Mouse (Mus musculus) spleen, adult 2 months (tissue): Measurements from ENCODE around the gene Adamts8.

Source experiments
- CTCF ChIP-seq: fragments of 200-500 bp; IDR thresholded peaks from 2 replicates; pipeline ENCODE4 v1.5.1; 2011; ENCODE audit warnings: mild to moderate bottlenecking, inconsistent platforms; ENCODE audit not compliant: insufficient read depth, insufficient read length, insufficient replicate concordance; ENCODE audit errors: extremely low read depth
- POLR2A ChIP-seq: fragments of 200-500 bp; IDR thresholded peaks from 2 replicates; pipeline ENCODE4 v1.6.1; 2011; ENCODE audit warnings: low read depth, low read length, inconsistent platforms

DNA sequence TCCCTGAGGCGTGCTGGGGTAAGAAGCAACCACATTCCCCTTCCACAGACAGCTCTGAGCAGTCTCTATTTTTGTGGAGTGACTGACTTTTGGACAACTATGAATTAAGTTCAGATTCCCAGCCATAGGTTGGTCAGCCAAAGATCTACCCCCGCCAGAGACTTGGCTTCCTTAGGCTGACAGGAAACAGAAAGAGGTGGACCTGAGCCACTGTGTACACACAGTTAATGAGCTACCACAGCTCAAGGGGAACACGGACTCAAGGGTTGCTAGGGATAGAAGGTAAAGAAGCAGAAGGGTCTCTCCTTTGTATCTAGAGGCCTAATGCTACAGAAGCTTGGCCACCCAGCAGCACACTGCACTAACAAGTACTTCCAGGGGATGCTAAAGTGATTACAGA is 30.2 kb upstream of the Adamts8 start:
- TF ChIP-seq CTCF (no peak), POLR2A (no peak)
